Mouse (Mus musculus) midbrain, embryonic 13.5 days (tissue): ENCODE data around the gene Slc30a2. TPM values are rescaled to one million over a fixed set of nuclear protein-coding genes. Genes with fewer than 3 reads are reported as not detected.
"Not testable (repeated sequence)": the region's sequence is repeated elsewhere in the genome, so short reads cannot be mapped to it uniquely, and the experiment has no call there.

ENCODE experiments used
- ATAC-seq: fragments of 200-750 bp; cut with Nextera tagmentation; 2 replicates; pipeline ENCODE4 v1.8.0; 2017; ENCODE audit warnings: mild to moderate bottlenecking, moderate TSS enrichment, moderate library complexity
- H3K27ac ChIP-seq: fragments of 300-500 bp; sonication (generic); 2 replicates; pipeline ENCODE4 v1.5.1; 2015; ENCODE audit warnings: inconsistent platforms, mild to moderate bottlenecking, moderate library complexity
- H3K27me3 ChIP-seq: fragments of 300-500 bp; sonication (generic); 2 replicates; pipeline ENCODE4 v1.6.1; 2015; ENCODE audit warnings: mild to moderate bottlenecking, inconsistent platforms
- H3K36me3 ChIP-seq: fragments of 300-500 bp; sonication (generic); 2 replicates; pipeline ENCODE4 v1.6.1; 2015; ENCODE audit warnings: mild to moderate bottlenecking, inconsistent platforms
- H3K4me1 ChIP-seq: fragments of 300-500 bp; sonication (generic); replicated peaks from 2 replicates; pipeline ENCODE4 v1.6.1; 2015; ENCODE audit warnings: inconsistent platforms
- H3K4me2 ChIP-seq: fragments of 300-500 bp; sonication (generic); replicated peaks from 2 replicates; pipeline ENCODE4 v1.6.1; 2015; ENCODE audit warnings: moderate library complexity, mild to moderate bottlenecking, inconsistent platforms
- H3K4me3 ChIP-seq: fragments of 300-500 bp; sonication (generic); replicated peaks from 2 replicates; pipeline ENCODE4 v1.5.1; 2015; ENCODE audit warnings: mild to moderate bottlenecking, inconsistent platforms
- H3K9ac ChIP-seq: fragments of 300-500 bp; sonication (generic); replicated peaks from 2 replicates; pipeline ENCODE4 v1.6.1; 2015; ENCODE audit warnings: mild to moderate bottlenecking, inconsistent platforms
- H3K9me3 ChIP-seq: fragments of 300-500 bp; sonication (generic); 2 replicates; pipeline ENCODE4 v1.6.1; 2016; ENCODE audit warnings: mild to moderate bottlenecking, inconsistent platforms
- WGBS: fragments of 180-500 bp; shearing (Covaris S2); methylation state at CpG from one replicate; pipeline ENCODE4 v1.1.7; 2015; 5-methylcytosine and 5-hydroxymethylcytosine counted together
- polyA plus RNA-seq: library from polyadenylated mRNA; unstranded; fragments of >200 nt; fragmentation: Nextera tagmentation; extraction: Ambion mirVana; gene quantifications from 2 replicates; pipeline ENCODE4 v1.2.1, GENCODE M21; 2015

Slc30a2 gene
- polyA plus RNA-seq, 1 experiment from 2014 or later = 0.05 TPM

GRCm38 (mm10) chr4:134326859-134327530 is 16.0 kb upstream of the Slc30a2 start:
- H3K4me1 ChIP-seq = no peaks in the 10 kb centered on the region
- H3K27me3 ChIP-seq = 0 out of 2 replicates have a peak, but pooled peaks cover 3% of the 10 kb centered on the region
- H3K27ac ChIP-seq = no peak overlapping the region
- H3K36me3 ChIP-seq = no peaks in the 10 kb centered on the region
- ATAC-seq = no peak
- 59% methylated on average over 5 of the region's 5 CpGs for WGBS
- H3K9me3 ChIP-seq = no peaks in the 10 kb centered on the region; the same call in 1 of the 2 replicates
- no peak overlapping the region for H3K9ac ChIP-seq
- no peak overlapping the region for H3K4me3 ChIP-seq
- H3K4me2 ChIP-seq = no peak overlapping the region

DNA sequence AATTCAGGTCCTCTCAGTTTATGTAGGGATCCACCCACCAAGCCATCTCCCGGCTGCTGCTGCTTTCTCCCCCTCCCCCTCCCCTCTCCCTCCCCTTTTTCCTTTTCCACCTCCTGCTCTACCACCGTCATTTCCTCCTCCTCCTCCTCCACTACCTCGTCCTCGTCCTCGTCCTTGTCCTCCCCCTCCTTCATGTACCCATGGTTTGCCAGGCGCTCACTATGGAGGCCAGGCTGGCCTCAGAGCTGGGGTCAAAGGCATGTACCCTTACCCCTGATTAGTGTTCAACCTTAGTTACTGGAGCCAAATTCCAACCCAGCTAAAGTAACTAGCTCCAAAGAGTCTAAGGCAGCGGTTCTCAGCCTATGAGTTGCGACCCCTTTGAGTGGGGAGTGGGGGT is 14.8 kb upstream of the Slc30a2 start:
- Histone ChIP-seq H3K27ac (no peak overlapping the region), H3K9me3 (no peaks in the 10 kb centered on the region; the same call in 1 of the 2 replicates), H3K4me2 (no peak overlapping the region), H3K4me1 (no peaks in the 10 kb centered on the region), H3K9ac (no peak overlapping the region), H3K4me3 (no peak overlapping the region), H3K27me3 (0 out of 2 replicates have a peak, but pooled peaks cover 3% of the 10 kb centered on the region), H3K36me3 (no peaks in the 10 kb centered on the region)
- ATAC-seq = no peak
- 67% methylated on average over 8 of the region's 8 CpGs for WGBS

DNA sequence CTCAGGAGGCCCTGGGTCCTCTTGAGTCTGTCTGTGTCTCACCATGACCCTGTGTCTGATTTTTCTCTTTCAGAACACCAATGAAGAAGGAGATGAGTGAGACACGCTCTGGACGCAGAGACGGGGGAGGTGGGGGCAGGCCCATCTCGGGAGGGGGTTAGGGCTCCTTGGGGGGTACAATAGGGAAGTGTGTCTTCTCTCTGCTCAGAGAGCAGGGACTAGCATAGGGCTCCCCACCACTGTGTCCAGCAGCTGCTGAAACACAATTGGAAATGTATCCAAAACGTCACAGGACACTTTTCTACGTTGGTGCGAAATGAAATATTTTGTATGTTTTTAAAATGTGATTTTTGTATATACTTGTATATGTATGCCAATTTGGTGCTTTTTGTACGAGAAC is 14.1 kb upstream of the Slc30a2 start:
- no peak overlapping the region for H3K4me2 ChIP-seq
- H3K36me3 ChIP-seq = no peaks in the 10 kb centered on the region
- no peak overlapping the region for H3K27ac ChIP-seq
- H3K27me3 ChIP-seq = 0 out of 2 replicates have a peak, but pooled peaks cover 3% of the 10 kb centered on the region
- 84% methylated on average over 8 of the region's 8 CpGs for WGBS
- H3K9ac ChIP-seq = no peak overlapping the region
- no peak overlapping the region for H3K4me3 ChIP-seq
- H3K9me3 ChIP-seq = no peaks in the 10 kb centered on the region; the same call in 1 of the 2 replicates
- no peak for ATAC-seq
- no peaks in the 10 kb centered on the region for H3K4me1 ChIP-seq

DNA sequence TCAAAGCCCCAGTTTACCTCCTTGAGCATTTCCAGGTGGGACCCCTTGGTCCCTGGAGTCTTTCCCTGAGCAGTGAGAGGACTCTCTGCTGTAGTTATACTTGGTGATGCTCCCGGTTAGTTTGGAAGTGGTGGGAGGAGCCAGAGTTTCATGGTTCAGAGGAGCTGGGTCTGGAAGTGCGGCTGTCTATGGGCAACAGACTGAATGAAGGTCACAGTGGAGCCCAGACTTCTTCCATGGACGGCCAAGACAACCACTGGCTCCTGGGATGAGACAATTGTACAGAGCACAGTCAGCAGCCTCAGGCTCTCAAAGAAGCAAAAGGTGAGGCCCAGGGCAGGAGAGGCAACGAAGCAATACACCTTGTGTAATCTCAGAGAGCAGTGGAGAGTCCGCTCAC is 12.7 kb upstream of the Slc30a2 start:
- Histone ChIP-seq H3K4me2 (no peak overlapping the region), H3K9me3 (no peaks in the 10 kb centered on the region; the same call in 1 of the 2 replicates), H3K36me3 (no peaks in the 10 kb centered on the region), H3K9ac (no peak overlapping the region), H3K27ac (no peak overlapping the region), H3K27me3 (0 out of 2 replicates have a peak, but pooled peaks cover 3% of the 10 kb centered on the region), H3K4me1 (no peaks in the 10 kb centered on the region), H3K4me3 (no peak overlapping the region)
- 63% methylated on average over 5 of the region's 5 CpGs for whole genome bisulfite sequencing
- no peak for ATAC-seq

DNA sequence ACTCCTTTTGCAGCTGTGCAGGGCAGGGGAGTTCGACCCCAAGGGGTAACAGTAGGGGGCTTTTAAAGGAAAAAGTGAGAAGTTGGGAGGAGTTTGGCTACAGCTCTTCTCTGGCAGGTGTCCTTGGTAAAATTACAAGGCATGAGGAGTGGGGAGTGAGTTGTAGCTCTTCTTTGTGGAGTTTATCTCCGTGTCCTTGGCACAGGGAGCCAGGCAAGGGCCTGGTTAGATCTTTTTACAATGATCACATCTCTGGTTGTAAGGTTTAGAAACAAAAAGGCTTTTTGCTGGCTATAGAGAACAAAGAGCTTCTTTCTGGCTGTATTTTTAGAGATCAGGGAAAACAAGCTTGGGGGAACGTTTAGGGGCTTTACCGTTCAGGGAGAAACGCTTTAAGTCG is 1.8 kb upstream of the Slc30a2 start:
- H3K27ac ChIP-seq, ATAC-seq, H3K9me3 ChIP-seq, H3K4me2 ChIP-seq, H3K36me3 ChIP-seq, H3K9ac ChIP-seq, H3K4me1 ChIP-seq, H3K4me3 ChIP-seq: not testable (repeated sequence)
- 70% methylated on average over 6 of the region's 6 CpGs for WGBS
- peaks cover 52% of the 10 kb centered on the region for H3K27me3 ChIP-seq

GRCm38 (mm10) chr4:134342213-134342779 is 685 bp upstream of the Slc30a2 start:
- no peak overlapping the region for H3K4me2 ChIP-seq
- no peaks in the 10 kb centered on the region for H3K36me3 ChIP-seq
- H3K27ac ChIP-seq = no peak overlapping the region
- H3K4me3 ChIP-seq = no peak overlapping the region
- peaks cover 52% of the 10 kb centered on the region for H3K27me3 ChIP-seq
- peaks cover 9% of the 10 kb centered on the region for H3K4me1 ChIP-seq
- H3K9ac ChIP-seq = no peak overlapping the region
- no peaks in the 10 kb centered on the region for H3K9me3 ChIP-seq
- ATAC-seq = no peak
- 43% methylated on average over 11 of the region's 11 CpGs for WGBS

- Histone ChIP-seq H3K4me3 (no peak overlapping the region), H3K27me3 (peaks cover 52% of the 10 kb centered on the region), H3K9ac (no peak overlapping the region), H3K4me1 (peaks cover 9% of the 10 kb centered on the region), H3K4me2 (no peak overlapping the region), H3K36me3 (no peaks in the 10 kb centered on the region), H3K27ac (no peak overlapping the region), H3K9me3 (no peaks in the 10 kb centered on the region)
- no peak for ATAC-seq
- WGBS = 52% methylated on average over 3 of the region's 3 CpGs
Observed at GRCm38 (mm10) chr4:134344620-134345019, 1.6 kb downstream of the Slc30a2 start.

DNA sequence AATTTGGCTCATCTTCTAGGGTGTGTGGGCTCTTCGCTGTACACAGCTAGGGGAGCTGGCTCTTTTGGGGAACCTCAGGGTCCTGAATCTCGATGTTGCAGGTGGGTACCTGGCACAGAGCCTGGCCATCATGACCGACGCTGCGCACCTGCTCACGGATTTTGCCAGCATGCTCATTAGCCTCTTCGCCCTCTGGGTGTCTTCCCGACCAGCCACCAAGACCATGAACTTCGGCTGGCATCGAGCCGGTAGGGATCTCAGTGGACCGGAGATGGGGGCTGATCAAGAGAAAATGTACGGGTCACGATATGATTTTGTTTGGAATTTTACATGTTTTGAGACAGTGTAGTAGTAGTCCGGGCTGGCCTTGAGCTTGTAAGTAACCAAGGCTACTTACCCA is 2.8 kb downstream of the Slc30a2 start:
- no peaks in the 10 kb centered on the region for H3K9me3 ChIP-seq
- whole genome bisulfite sequencing = 90% methylated on average over 15 of the region's 15 CpGs
- H3K4me3 ChIP-seq = no peak overlapping the region
- no peak overlapping the region for H3K9ac ChIP-seq
- no peaks in the 10 kb centered on the region for H3K36me3 ChIP-seq
- no peak overlapping the region for H3K27ac ChIP-seq
- H3K4me2 ChIP-seq = no peak overlapping the region
- peaks cover 9% of the 10 kb centered on the region for H3K4me1 ChIP-seq
- H3K27me3 ChIP-seq = peaks cover 45% of the 10 kb centered on the region
- ATAC-seq = no peak

DNA sequence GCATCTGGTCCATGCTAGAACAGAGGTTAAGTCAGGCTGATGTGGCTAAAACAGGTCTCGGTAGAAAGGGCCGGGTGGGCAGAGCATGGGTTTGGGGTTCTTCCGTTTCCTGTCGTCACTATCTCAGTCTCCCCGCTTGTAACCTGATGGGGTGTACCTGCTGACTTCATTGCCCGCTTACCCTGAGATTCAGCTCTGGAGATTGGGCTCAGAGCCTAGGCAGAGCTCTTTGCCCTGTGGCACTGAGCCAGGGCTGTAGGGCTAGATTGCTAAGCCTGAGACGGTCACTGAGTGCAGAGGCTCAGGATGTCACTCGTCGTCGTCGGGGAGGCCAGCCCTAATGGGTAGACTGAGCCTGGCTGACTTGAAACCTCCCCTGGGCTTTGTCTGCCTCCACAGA is 5.1 kb downstream of the Slc30a2 start:
- Histone ChIP-seq H3K27me3 (peaks cover 27% of the 10 kb centered on the region), H3K9me3 (no peaks in the 10 kb centered on the region), H3K36me3 (no peaks in the 10 kb centered on the region), H3K9ac (no peak overlapping the region), H3K4me1 (peaks cover 19% of the 10 kb centered on the region), H3K4me2 (no peak overlapping the region), H3K27ac (no peak overlapping the region), H3K4me3 (no peak overlapping the region)
- WGBS = 76% methylated on average over 11 of the region's 11 CpGs
- ATAC-seq = no peak

DNA sequence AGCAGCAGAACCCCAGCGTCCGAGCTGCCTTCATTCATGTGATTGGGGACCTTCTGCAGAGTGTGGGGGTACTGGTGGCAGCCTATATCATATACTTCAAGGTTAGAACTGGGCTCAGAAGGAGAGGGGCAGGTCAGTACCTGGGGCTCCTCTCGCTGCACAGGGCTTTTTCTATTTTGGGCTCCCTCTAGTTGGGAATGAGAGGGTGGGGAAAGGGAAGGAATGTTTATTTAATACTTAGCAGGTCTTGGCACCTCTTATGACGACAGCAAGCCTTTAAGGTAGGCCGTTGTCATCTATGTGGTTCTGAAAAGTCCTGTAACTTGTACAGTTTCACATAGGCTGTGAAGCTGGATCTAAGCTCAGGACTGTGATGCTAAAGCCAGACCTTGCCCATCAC is 5.6 kb downstream of the Slc30a2 start:
- H3K27me3 ChIP-seq = peaks cover 23% of the 10 kb centered on the region
- H3K4me2 ChIP-seq = no peak overlapping the region
- H3K9ac ChIP-seq = no peak overlapping the region
- ATAC-seq = no peak
- no peaks in the 10 kb centered on the region for H3K9me3 ChIP-seq
- no peak overlapping the region for H3K4me3 ChIP-seq
- WGBS = 88% methylated on average over 5 of the region's 5 CpGs
- peaks cover 14% of the 10 kb centered on the region for H3K4me1 ChIP-seq
- H3K27ac ChIP-seq = no peak overlapping the region
- no peaks in the 10 kb centered on the region for H3K36me3 ChIP-seq

DNA sequence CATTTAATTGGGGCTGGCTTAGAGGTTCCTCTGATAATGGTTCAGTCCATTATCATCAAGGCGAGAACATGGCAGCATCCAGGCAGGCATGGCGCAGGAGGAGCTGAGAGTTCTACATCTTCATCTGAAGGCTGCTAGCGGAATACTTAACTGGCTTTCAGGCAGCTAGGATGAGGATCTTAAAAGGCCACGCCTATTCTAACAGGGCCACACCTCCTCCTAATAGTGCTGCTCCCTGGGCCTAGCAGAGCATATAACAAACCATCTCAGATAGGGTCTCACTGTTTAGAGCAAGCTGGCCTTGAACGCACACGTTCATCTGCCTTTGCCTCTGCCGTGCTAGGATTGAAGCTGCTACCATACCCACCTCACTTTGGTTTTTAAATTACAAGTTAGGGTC is 6.8 kb downstream of the Slc30a2 start:
- WGBS = 84% methylated on average over 7 of the region's 7 CpGs
- H3K4me1 ChIP-seq = peaks cover 13% of the 10 kb centered on the region
- no peak overlapping the region for H3K27ac ChIP-seq
- no peak overlapping the region for H3K4me3 ChIP-seq
- H3K27me3 ChIP-seq = peaks cover 11% of the 10 kb centered on the region
- no peak overlapping the region for H3K9ac ChIP-seq
- no peak for ATAC-seq
- no peaks in the 10 kb centered on the region for H3K36me3 ChIP-seq
- H3K4me2 ChIP-seq = no peak overlapping the region
- no peaks in the 10 kb centered on the region for H3K9me3 ChIP-seq

GRCm38 (mm10) chr4:134350641-134351040 is 7.7 kb downstream of the Slc30a2 start:
- WGBS = 89% methylated on average over 6 of the region's 6 CpGs
- no peak overlapping the region for H3K4me3 ChIP-seq
- no peak overlapping the region for H3K4me2 ChIP-seq
- H3K9me3 ChIP-seq = no peaks in the 10 kb centered on the region
- H3K27me3 ChIP-seq = peaks cover 3% of the 10 kb centered on the region
- no peaks in the 10 kb centered on the region for H3K36me3 ChIP-seq
- peaks cover 13% of the 10 kb centered on the region for H3K4me1 ChIP-seq
- H3K27ac ChIP-seq = no peak overlapping the region
- no peak overlapping the region for H3K9ac ChIP-seq
- no peak for ATAC-seq
